Mouse (Mus musculus) limb, embryonic 11.5 days (tissue): ENCODE results near the gene Hoxc4. TPM values are rescaled to one million over a fixed set of nuclear protein-coding genes. Genes with fewer than 3 reads are reported as not detected.
A peak's percentile ranks its signal among the peaks of the same experiment; 100 is the strongest.

ENCODE experiments used
- ATAC-seq: fragments of 200-750 bp; cut with Nextera tagmentation; 2 replicates; pipeline ENCODE4 v1.8.0; 2017; ENCODE audit warnings: low read depth; ENCODE audit not compliant: insufficient number of reproducible peaks, low FRiP score, low TSS enrichment
- DNase-seq: peaks from one replicate; pipeline ENCODE4 v3.0.0-alpha.2; 2015; ENCODE audit warnings: low spot score
- H3K27ac ChIP-seq: fragments of 300-500 bp; sonication (generic); replicated peaks from 2 replicates; pipeline ENCODE4 v1.5.1; 2014; ENCODE audit warnings: low read depth, mild to moderate bottlenecking, low read length
- H3K27me3 ChIP-seq: fragments of 300-500 bp; sonication (generic); 2 replicates; pipeline ENCODE4 v1.6.1; 2014; ENCODE audit warnings: mild to moderate bottlenecking, low read length, mixed read lengths; ENCODE audit not compliant: control insufficient read depth, insufficient read depth
- H3K36me3 ChIP-seq: fragments of 300-500 bp; sonication (generic); 2 replicates; pipeline ENCODE4 v1.6.1; 2014; ENCODE audit warnings: mild to moderate bottlenecking, low read length, moderate library complexity, mixed read lengths; ENCODE audit not compliant: control insufficient read depth, insufficient read depth
- H3K4me1 ChIP-seq: fragments of 300-500 bp; sonication (generic); 2 replicates; pipeline ENCODE4 v1.6.1; 2014; ENCODE audit warnings: low read length, mixed read lengths; ENCODE audit not compliant: control insufficient read depth, insufficient read depth
- H3K4me2 ChIP-seq: fragments of 300-500 bp; sonication (generic); 2 replicates; pipeline ENCODE4 v1.6.1; 2014; ENCODE audit warnings: low read depth, mild to moderate bottlenecking, moderate library complexity; ENCODE audit not compliant: severe bottlenecking
- H3K4me3 ChIP-seq: fragments of 300-500 bp; sonication (generic); 2 replicates; pipeline ENCODE4 v1.5.1; 2014; ENCODE audit warnings: low read depth, low read length
- H3K9ac ChIP-seq: fragments of 300-500 bp; sonication (generic); 2 replicates; pipeline ENCODE4 v1.6.1; 2014; ENCODE audit warnings: mild to moderate bottlenecking, low read length
- H3K9me3 ChIP-seq: fragments of 300-500 bp; sonication (generic); 2 replicates; pipeline ENCODE4 v1.6.1; 2016; ENCODE audit warnings: low read length; ENCODE audit not compliant: control insufficient read depth
- WGBS: fragments of 180-500 bp; shearing (Covaris S2); extraction: QIAGEN DNeasy Blood & Tissue Kit; methylation state at CpG from one replicate; pipeline ENCODE4 v1.1.7; 2014; 5-methylcytosine and 5-hydroxymethylcytosine counted together
- polyA plus RNA-seq: library from polyadenylated mRNA; unstranded; fragments of >200 nt; fragmentation: Nextera tagmentation; extraction: Ambion mirVana; gene quantifications from 2 replicates; pipeline ENCODE4 v1.2.1, GENCODE M21; 2014

Gene Hoxc4
- polyA plus RNA-seq, 1 experiment from 2014 or later, result 5.1 TPM

DNA sequence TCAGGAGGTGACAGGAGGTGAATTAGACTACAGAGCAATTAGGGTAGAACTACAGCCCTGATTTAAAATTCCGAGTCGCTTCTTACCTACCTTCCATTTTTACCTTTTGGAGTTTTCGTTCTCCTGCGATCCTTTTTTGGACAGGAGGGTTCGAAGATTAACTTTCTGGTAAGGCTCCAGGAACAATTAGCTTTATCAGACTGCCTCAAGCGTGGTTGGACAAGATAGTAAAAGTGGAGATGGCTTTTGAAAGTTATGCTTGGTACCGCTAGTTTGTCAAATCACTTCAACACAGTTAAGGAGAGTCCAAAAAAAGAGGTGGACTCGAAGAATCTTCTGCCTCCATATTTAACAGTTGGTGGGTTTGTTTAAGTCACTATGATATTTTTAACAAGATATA, 2.8 kb downstream of the Hoxc4 start:
- Histone ChIP-seq H3K27me3 (peaks cover 87% of the 10 kb centered on the region), H3K4me3 (no peak overlapping the region), H3K27ac (no peak overlapping the region), H3K4me1 (peaks cover 20% of the 10 kb centered on the region), H3K4me2 (no peak overlapping the region), H3K9me3 (no peaks in the 10 kb centered on the region), H3K9ac (no peak overlapping the region), H3K36me3 (no peaks in the 10 kb centered on the region)
- ATAC-seq (no peak), DNase-seq (no peak)
- 10% methylated on average over 8 of the region's 8 CpGs for WGBS

DNA sequence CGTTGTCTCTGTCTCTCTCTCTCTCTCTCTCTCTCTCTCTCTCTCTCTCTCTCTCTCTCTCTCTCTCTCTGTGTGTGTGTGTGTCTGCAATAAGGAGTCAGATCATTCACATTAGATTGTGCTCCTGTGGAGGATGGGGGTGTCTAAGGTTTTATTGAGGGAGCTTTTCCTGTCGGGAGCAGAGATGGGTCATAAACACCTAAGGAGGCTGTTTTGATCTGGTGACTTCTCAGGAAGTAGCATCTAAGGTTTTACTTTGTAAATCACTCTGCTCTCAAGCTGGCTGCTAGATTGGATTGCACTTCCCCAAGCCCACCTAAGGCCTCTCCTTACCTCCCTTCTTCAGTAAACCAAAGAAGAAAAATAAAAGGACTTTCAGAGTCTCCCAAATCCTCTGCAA, 5.4 kb downstream of the Hoxc4 start:
- Histone ChIP-seq H3K27me3 (peaks cover 86% of the 10 kb centered on the region), H3K9ac (no peak overlapping the region), H3K4me1 (peaks cover 7% of the 10 kb centered on the region; the same call in 1 of the 2 replicates), H3K36me3 (no peaks in the 10 kb centered on the region), H3K4me3 (no peak overlapping the region), H3K9me3 (no peaks in the 10 kb centered on the region), H3K4me2 (no peak overlapping the region), H3K27ac (no peak overlapping the region)
- no peak for ATAC-seq
- no peak for DNase-seq
- 2% methylated on average over 2 of the region's 2 CpGs for WGBS

- Histone ChIP-seq H3K9ac (peak overlapping the region; percentile 3; the same call in 1 of the 2 replicates), H3K36me3 (no peaks in the 10 kb centered on the region), H3K4me2 (peak overlapping the region; percentile 31; the same call in 1 of the 2 replicates), H3K27me3 (peaks cover 80% of the 10 kb centered on the region), H3K4me1 (peaks cover 13% of the 10 kb centered on the region), H3K27ac (no peak overlapping the region), H3K4me3 (peak overlapping the region; percentile 0; the same call in 1 of the 2 replicates), H3K9me3 (no peaks in the 10 kb centered on the region)
- WGBS, result 3% methylated on average over 43 of the region's 43 CpGs
- no peak for ATAC-seq
- peak; percentile 70 for DNase-seq
Measured at GRCm38 (mm10) chr15:103027266-103028235, 8.8 kb downstream of the Hoxc4 start.

DNA sequence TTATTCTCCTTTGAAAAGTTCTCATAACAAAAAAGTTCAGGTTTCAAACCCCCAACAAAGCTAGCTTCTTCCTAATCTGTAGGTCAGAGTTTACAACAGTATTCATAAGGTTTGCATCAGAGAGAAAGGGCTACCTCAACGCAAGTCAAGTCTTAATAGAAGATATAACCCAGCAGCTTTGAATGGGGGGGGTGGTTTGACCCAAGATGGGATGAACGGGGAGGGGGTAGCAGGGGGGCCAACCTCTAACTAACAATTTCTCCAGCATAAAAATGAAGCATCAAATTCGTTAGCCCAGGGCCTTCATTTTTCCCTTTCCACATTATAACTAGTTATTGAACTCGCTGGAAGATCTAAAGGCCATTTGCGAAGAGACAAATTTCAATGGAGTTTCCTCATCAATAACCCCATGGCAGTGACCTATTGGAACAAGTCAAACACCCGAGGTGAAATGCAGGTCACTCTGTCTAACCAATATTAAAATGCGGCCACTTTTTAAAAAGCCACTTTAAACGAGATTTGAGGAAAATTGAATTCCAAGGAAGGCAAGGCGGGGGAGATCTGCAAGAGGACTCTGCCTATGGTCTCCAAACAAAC, 10.3 kb downstream of the Hoxc4 start:
- H3K36me3 ChIP-seq, result no peaks in the 10 kb centered on the region
- 21% methylated on average over 9 of the region's 9 CpGs for WGBS
- no peak overlapping the region for H3K9ac ChIP-seq
- no peak overlapping the region for H3K27ac ChIP-seq
- peaks cover 77% of the 10 kb centered on the region for H3K27me3 ChIP-seq
- DNase-seq (no peak), ATAC-seq (no peak)
- no peak overlapping the region for H3K4me2 ChIP-seq
- H3K4me1 ChIP-seq, result peaks cover 24% of the 10 kb centered on the region
- H3K4me3 ChIP-seq, result no peak overlapping the region
- no peaks in the 10 kb centered on the region for H3K9me3 ChIP-seq

DNA sequence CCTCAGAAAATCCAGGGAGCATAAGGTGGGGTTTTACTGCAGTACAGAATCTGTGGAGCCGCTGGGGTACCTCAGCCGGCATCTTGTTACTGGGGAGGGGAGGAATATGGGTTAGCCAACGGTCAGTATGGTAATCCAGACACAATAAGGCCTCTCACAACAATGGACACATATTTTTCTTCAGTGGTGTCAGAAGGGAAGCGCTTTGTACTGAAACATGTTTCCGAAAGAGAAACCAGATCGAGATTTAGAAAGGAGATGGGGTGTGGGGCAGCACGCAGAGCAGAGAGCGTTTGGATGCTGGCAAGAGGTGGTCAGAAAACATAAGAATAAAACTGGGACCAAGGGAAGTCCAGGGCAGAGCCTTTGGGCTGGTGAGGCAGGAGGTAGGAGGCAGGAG, 11.4 kb downstream of the Hoxc4 start:
- Histone ChIP-seq H3K27ac (no peak overlapping the region), H3K9me3 (no peaks in the 10 kb centered on the region), H3K4me3 (no peak overlapping the region), H3K36me3 (no peaks in the 10 kb centered on the region), H3K4me1 (peaks cover 34% of the 10 kb centered on the region), H3K4me2 (no peak overlapping the region; the same call in 1 of the 2 replicates), H3K9ac (no peak overlapping the region), H3K27me3 (peaks cover 74% of the 10 kb centered on the region)
- ATAC-seq (no peak), DNase-seq (no peak)
- WGBS, result 10% methylated on average over 8 of the region's 8 CpGs

DNA sequence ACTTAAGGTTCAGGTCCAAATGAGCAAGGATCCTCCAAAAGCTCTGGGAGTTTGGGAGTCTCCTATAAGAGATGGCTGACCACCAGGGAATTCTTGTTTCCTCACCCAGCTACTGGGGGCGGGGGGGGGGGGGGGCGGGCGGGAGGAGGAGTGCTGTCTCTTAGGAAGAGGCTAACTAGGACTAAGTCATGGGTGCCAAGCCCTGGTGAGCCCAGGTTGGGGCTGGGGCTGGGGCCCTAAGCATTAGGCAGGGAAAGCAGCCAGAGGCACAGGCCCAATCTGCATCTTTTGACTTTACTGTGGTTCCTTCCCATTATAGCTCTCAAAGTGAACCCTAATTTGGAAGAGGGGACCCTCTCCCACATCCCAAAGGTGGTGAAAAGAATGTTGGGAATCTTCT, 13.4 kb downstream of the Hoxc4 start:
- H3K4me3 ChIP-seq, result no peak overlapping the region
- H3K27ac ChIP-seq, result no peak overlapping the region
- peaks cover 78% of the 10 kb centered on the region for H3K27me3 ChIP-seq
- DNase-seq, result no peak
- no peak for ATAC-seq
- H3K9ac ChIP-seq, result no peak overlapping the region
- H3K4me2 ChIP-seq, result no peak overlapping the region; the same call in 1 of the 2 replicates
- 0% methylated on average over 2 of the region's 3 CpGs for WGBS
- H3K36me3 ChIP-seq, result no peaks in the 10 kb centered on the region
- H3K4me1 ChIP-seq, result peaks cover 34% of the 10 kb centered on the region
- H3K9me3 ChIP-seq, result no peaks in the 10 kb centered on the region

DNA sequence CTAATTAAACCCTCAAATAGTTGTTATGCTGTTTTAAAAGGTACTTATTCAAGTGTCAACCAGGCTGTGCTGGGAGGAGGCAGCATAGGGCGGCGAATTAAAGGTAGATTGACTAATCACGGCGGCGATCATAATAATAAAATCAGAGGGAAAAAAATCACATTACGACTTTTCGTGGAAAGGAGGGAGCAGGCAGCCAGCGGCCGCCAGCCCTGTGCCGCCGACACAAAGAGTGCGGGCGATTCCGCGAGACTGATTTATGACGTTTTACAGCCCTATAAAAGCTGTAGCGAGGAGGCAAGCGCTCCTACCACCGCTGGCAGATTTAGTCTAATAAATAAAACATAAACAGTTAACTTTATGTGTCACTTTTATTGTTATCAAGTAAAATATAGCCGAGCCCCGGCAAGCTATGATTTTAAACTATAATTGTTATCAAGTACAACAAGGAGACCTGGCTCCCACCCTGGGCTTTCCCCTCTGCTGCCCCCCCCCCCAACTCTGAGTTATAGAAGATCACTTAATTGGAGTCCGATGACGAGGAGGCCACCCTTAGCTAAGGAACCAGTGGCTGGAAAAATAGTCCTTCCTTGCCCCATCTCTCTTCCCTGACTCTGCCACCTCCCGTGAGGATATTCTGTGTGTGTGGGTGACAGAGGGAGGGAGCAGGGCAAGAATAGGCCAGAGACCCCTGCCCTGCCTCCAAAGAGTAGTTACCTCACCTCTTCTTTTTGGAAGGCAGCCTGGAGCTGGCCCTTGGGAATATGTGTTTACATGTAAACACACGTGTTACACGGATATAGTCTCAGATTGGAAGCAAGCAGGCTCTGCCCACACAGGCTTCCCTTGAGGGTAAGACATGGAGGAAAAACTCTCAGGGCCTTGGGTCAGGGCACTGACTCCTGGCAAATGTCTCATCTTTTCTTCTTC, 14.2 kb downstream of the Hoxc4 start:
- H3K27ac ChIP-seq, result no peak overlapping the region
- WGBS, result under 1% methylated on average over 26 of the region's 26 CpGs
- no peak overlapping the region; the same call in 1 of the 2 replicates for H3K4me2 ChIP-seq
- H3K4me3 ChIP-seq, result no peak overlapping the region
- ATAC-seq (no peak), DNase-seq (peak; percentile 78)
- H3K4me1 ChIP-seq, result peaks cover 31% of the 10 kb centered on the region
- no peaks in the 10 kb centered on the region for H3K9me3 ChIP-seq
- H3K9ac ChIP-seq, result no peak overlapping the region
- H3K36me3 ChIP-seq, result no peaks in the 10 kb centered on the region
- H3K27me3 ChIP-seq, result peaks cover 79% of the 10 kb centered on the region
